Mouse (Mus musculus) forebrain, postnatal 0 days (tissue): ENCODE data around the gene Bpi. TPM values are rescaled to one million over a fixed set of nuclear protein-coding genes. Genes with fewer than 3 reads are reported as not detected.
A peak's percentile ranks its signal among the peaks of the same experiment; 100 is the strongest.

Experiments used
- ATAC-seq: fragments of 200-750 bp; cut with Nextera tagmentation; 2 replicates; pipeline ENCODE4 v1.8.0; 2017; ENCODE audit warnings: mild to moderate bottlenecking, moderate library complexity
- DNase-seq: peaks from one replicate; pipeline ENCODE4 v3.0.0-alpha.2; 2015
- H3K27ac ChIP-seq: fragments of 300-500 bp; sonication (generic); 2 replicates; pipeline ENCODE4 v1.5.1; 2014; ENCODE audit warnings: low read depth, mild to moderate bottlenecking, antibody characterized with exemption, low read length, moderate library complexity, mixed read lengths
- H3K27me3 ChIP-seq: fragments of 300-500 bp; sonication (generic); 2 replicates; pipeline ENCODE4 v1.6.1; 2014; ENCODE audit warnings: mild to moderate bottlenecking, low read length, mixed read lengths; ENCODE audit not compliant: insufficient read depth
- H3K36me3 ChIP-seq: fragments of 300-500 bp; sonication (generic); 2 replicates; pipeline ENCODE4 v1.6.1; 2014; ENCODE audit warnings: mild to moderate bottlenecking, moderate library complexity; ENCODE audit not compliant: insufficient read depth
- H3K4me1 ChIP-seq: fragments of 300-500 bp; sonication (generic); 2 replicates; pipeline ENCODE4 v1.6.1; 2014; ENCODE audit warnings: antibody characterized with exemption; ENCODE audit not compliant: insufficient read depth
- H3K4me2 ChIP-seq: fragments of 300-500 bp; sonication (generic); 2 replicates; pipeline ENCODE4 v1.6.1; 2014; ENCODE audit warnings: low read depth, mild to moderate bottlenecking, moderate library complexity
- H3K4me3 ChIP-seq: fragments of 300-500 bp; sonication (generic); 2 replicates; pipeline ENCODE4 v1.5.1; 2014; ENCODE audit warnings: low read depth, low read length, mixed read lengths
- H3K9ac ChIP-seq: fragments of 300-500 bp; sonication (generic); 2 replicates; pipeline ENCODE4 v1.6.1; 2014; ENCODE audit warnings: mild to moderate bottlenecking
- H3K9me3 ChIP-seq: fragments of 300-500 bp; sonication (generic); 2 replicates; pipeline ENCODE4 v1.6.1; 2016; ENCODE audit warnings: low read length
- CTCF ChIP-seq: sonication (generic); IDR thresholded peaks from 2 replicates; pipeline ENCODE4 v1.5.1; 2016; ENCODE audit warnings: antibody characterized with exemption, control low read depth, low read depth
- WGBS: fragments of 180-500 bp; shearing (Covaris S2); extraction: QIAGEN DNeasy Blood & Tissue Kit; methylation state at CpG from one replicate; pipeline ENCODE4 v1.1.7; 2014; 5-methylcytosine and 5-hydroxymethylcytosine counted together
- polyA plus RNA-seq: library from polyadenylated mRNA; unstranded; fragments of >200 nt; fragmentation: Nextera tagmentation; extraction: Ambion mirVana; gene quantifications from 2 replicates; pipeline ENCODE4 v1.2.1, GENCODE M21; 2015
- total RNA-seq: library from RNA; depleted of rRNA; stranded (reverse); fragments of >200 nt; gene quantifications from 2 replicates; pipeline ENCODE4 v1.2.3, GENCODE M21; 2014

The Bpi gene
- total and polyA plus RNA-seq, 2 experiments from 2014 or later, result not detected

DNA sequence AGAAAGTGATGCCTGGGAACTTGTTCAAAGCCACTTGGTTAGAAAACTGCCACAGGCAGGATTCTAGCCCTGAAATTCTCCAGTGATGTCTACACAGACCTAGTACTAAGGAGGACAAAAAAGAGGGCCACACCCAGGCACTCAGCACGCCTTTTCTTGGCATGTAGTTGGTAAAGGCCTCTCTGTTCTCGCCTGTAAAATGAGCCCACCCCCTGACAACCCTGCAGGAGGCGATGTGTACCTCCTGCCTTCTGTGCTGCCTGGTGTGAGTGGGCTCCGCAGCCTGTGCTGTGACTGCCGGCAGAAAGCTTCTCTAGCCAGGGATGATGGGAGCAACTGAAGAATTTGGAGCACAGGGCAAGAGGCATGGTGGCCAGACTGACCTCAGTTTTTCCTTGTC is 50.4 kb downstream of the Bpi start:
- no peak overlapping the region for H3K4me2 ChIP-seq
- no peaks in the 10 kb centered on the region for H3K4me1 ChIP-seq
- ATAC-seq, result no peak
- H3K27ac ChIP-seq, result no peak overlapping the region
- TF ChIP-seq CTCF, result no peak
- H3K9ac ChIP-seq, result no peak overlapping the region
- no peak overlapping the region for H3K4me3 ChIP-seq
- H3K36me3 ChIP-seq, result no peaks in the 10 kb centered on the region
- DNase-seq, result no peak
- no peaks in the 10 kb centered on the region for H3K9me3 ChIP-seq
- no peaks in the 10 kb centered on the region for H3K27me3 ChIP-seq
- 45% methylated on average over 5 of the region's 5 CpGs for WGBS

DNA sequence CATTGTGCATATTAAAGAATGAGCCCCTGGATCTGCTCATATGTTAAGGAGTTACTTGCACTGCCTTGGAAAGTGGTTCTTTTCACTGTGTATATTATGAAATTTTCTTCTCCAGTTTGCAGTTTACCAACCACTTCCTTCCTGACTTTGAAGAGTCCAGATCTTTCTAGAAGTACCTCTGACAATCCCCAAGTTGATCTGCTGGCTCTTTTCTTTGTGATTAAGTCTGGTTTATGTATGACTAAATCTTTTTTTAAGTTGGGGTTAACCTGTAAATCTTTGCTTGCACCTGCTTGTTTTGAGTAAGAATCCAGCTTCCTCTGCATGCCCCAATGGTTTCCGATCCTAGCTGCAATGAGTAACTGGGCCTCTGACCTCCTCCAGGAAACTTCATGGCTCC is 55.2 kb downstream of the Bpi start:
- no peak overlapping the region for H3K9ac ChIP-seq
- H3K4me3 ChIP-seq, result no peak overlapping the region
- DNase-seq (no peak), ATAC-seq (no peak)
- no peak overlapping the region for H3K4me2 ChIP-seq
- no peaks in the 10 kb centered on the region for H3K27me3 ChIP-seq
- H3K36me3 ChIP-seq, result no peaks in the 10 kb centered on the region
- no peak overlapping the region for H3K27ac ChIP-seq
- no peak for TF ChIP-seq CTCF
- H3K4me1 ChIP-seq, result no peaks in the 10 kb centered on the region
- no peaks in the 10 kb centered on the region for H3K9me3 ChIP-seq
- WGBS, result 89% methylated on average over 1 of the region's 1 CpGs

DNA sequence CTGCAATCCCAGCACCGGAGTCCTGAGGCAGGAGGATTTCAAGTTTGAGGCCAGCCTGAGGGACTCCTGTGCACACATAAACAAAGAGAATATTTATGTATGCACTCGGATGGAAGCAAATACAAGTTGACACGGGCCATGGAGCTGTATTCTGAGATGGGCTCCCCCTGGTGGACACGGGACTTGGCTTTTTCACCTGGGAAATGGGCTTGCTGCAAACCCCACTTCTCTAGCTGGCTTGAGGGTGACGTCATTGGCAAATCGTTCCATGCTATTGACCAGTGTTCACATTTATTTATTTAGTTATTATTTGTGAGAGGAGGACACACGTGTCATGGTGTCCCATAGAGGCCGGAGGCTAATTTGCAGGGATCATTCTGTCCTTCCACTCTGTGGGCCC is 58.5 kb downstream of the Bpi start:
- TF ChIP-seq CTCF, result peak; percentile 24; the same call in 1 of the 2 replicates
- H3K9ac ChIP-seq, result no peak overlapping the region
- no peak overlapping the region for H3K27ac ChIP-seq
- H3K9me3 ChIP-seq, result no peaks in the 10 kb centered on the region
- H3K27me3 ChIP-seq, result no peaks in the 10 kb centered on the region
- H3K36me3 ChIP-seq, result no peaks in the 10 kb centered on the region
- H3K4me1 ChIP-seq, result no peaks in the 10 kb centered on the region
- WGBS, result 70% methylated on average over 8 of the region's 8 CpGs
- H3K4me3 ChIP-seq, result no peak overlapping the region
- no peak overlapping the region for H3K4me2 ChIP-seq
- ATAC-seq, result no peak
- DNase-seq, result no peak

DNA sequence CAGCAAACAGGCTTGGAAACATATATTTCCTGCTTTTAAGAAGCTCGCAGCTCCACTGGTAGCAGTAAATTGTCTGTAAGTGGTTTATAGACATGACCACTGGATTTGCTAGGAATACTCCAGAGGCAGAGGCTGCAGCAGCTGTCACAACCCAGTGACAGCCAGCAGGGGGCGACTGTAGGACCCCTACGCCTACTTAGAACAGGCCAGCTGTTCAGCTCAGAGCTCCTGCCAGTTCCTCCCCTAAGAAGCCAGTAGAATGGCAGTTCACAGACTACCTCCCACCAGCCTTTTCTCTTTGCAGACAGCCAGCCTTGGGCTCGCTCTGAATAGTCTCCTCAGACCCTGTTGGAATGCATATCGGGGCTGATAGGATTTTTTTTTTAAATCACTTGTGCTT is 59.1 kb downstream of the Bpi start:
- ATAC-seq, result peak; percentile 87
- Histone ChIP-seq H3K4me1 (no peaks in the 10 kb centered on the region), H3K4me2 (no peak overlapping the region), H3K9ac (no peak overlapping the region), H3K27ac (no peak overlapping the region), H3K4me3 (no peak overlapping the region), H3K9me3 (no peaks in the 10 kb centered on the region), H3K27me3 (no peaks in the 10 kb centered on the region), H3K36me3 (no peaks in the 10 kb centered on the region)
- peak; percentile 67 for DNase-seq
- 9% methylated on average over 5 of the region's 5 CpGs for WGBS
- TF ChIP-seq CTCF, result peak; percentile 68

DNA sequence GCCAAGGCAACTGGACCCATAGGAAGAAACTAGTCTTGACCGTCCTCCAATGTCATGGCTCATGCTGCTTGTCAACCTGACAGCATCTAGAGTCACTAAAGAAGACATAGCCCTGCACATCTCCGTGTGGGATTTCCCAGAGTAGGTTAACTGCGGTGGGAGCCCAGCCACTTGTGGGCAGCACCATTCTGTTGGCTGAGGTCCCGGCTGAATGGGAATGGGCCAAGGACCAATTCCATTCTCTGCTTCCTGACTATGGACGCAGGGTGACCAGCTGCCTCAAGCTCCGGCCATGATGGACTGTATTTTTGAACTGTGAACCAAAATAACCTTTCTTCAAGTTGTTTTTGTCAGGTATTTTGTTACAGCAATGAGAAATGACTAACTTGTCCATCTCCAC is 63.7 kb downstream of the Bpi start:
- no peaks in the 10 kb centered on the region for H3K4me1 ChIP-seq
- WGBS, result 88% methylated on average over 6 of the region's 6 CpGs
- H3K9ac ChIP-seq, result no peak overlapping the region
- no peak overlapping the region for H3K27ac ChIP-seq
- H3K4me3 ChIP-seq, result no peak overlapping the region
- DNase-seq, result no peak
- no peak for ATAC-seq
- no peaks in the 10 kb centered on the region for H3K9me3 ChIP-seq
- no peak overlapping the region for H3K4me2 ChIP-seq
- H3K36me3 ChIP-seq, result no peaks in the 10 kb centered on the region
- no peak for TF ChIP-seq CTCF
- no peaks in the 10 kb centered on the region for H3K27me3 ChIP-seq

DNA sequence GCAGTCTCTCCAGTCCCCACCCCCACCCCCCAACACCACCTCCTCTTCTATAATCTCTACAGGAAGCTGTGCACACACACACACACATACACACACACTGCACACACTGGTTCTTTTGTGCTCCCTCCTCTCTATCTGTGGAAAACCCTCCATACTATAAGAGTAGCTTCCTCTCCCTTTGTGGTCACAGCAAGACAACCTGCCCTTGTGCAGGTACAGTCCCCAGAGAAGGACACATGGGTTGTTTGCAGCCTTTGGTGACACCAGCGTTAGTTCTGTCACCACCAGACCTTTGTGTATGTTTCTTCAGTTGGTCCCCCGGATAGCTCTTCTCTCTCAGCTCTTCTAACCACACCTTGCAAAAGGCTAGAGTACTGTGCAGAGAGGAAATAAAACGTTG is 65.0 kb downstream of the Bpi start:
- Histone ChIP-seq H3K4me2 (no peak overlapping the region), H3K9ac (no peak overlapping the region), H3K27me3 (no peaks in the 10 kb centered on the region), H3K36me3 (no peaks in the 10 kb centered on the region), H3K4me3 (no peak overlapping the region), H3K4me1 (no peaks in the 10 kb centered on the region), H3K27ac (no peak overlapping the region), H3K9me3 (no peaks in the 10 kb centered on the region)
- WGBS, result 83% methylated on average over 3 of the region's 3 CpGs
- no peak for DNase-seq
- TF ChIP-seq CTCF, result no peak
- no peak for ATAC-seq

DNA sequence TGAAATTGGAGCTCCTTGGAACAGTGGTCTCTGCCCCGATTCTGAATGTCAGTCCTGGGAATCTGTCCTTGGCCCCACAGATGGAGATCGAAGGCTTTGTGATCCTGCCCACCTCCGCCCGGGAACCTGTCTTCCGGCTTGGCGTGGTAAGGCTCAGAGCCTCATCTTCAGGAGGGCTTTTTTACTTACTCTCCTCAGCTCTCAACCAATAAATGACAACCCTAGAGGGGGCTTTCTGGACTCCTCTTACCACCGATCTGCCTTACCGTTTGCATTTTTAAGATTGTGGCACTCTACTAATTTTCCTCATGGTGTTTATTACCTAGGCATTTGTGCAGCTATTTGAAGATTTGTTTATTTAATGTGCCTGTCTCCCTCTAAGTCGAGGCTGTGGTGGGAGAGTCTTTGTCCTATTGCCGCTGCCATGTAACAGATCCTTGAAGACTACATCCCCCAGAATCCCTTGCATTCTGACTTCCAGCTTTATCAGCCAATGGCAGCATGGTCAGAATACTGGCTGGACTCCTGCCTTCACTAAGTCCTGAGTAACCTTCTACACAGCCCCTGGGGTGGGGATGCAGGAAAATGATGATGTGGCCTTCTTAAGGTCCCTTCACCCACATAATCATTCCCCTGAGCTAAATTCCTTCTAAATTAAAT is 66.8 kb downstream of the Bpi start:
- no peak overlapping the region for H3K4me3 ChIP-seq
- H3K27me3 ChIP-seq, result no peaks in the 10 kb centered on the region
- DNase-seq, result peak; percentile 49
- ATAC-seq, result peak; percentile 62
- H3K36me3 ChIP-seq, result no peaks in the 10 kb centered on the region
- 61% methylated on average over 10 of the region's 10 CpGs for WGBS
- H3K4me2 ChIP-seq, result no peak overlapping the region
- H3K4me1 ChIP-seq, result no peaks in the 10 kb centered on the region
- no peak overlapping the region for H3K27ac ChIP-seq
- no peak for TF ChIP-seq CTCF
- no peaks in the 10 kb centered on the region for H3K9me3 ChIP-seq
- H3K9ac ChIP-seq, result no peak overlapping the region
